Mouse (Mus musculus): ENCODE data around the gene Chrna1.

Chrna1 gene

GRCm38 (mm10) chr2:73591246-73591645 is 11.1 kb upstream of the Chrna1 start:
- no peak for DNase-seq (ENCODE audit: low spot score in 2 of 2)

- no peak for DNase-seq (ENCODE audit: low spot score in 2 of 2)
These were observed 10.0 kb upstream of the Chrna1 start for GRCm38 (mm10) chr2:73590106-73590505.

GRCm38 (mm10) chr2:73588951-73589350 is 8.8 kb upstream of the Chrna1 start:
- DNase-seq (ENCODE audit: low spot score in 2 of 2): no peak

GRCm38 (mm10) chr2:73587109-73587506 is 7.0 kb upstream of the Chrna1 start:
- DNase-seq (ENCODE audit: low spot score in 2 of 2): no peak

GRCm38 (mm10) chr2:73586392-73587108 is 6.4 kb upstream of the Chrna1 start:
- DNase-seq (ENCODE audit: low spot score in 2 of 2): no peak

- DNase-seq (ENCODE audit: low spot score in 2 of 2): no peak
These were observed 5.3 kb upstream of the Chrna1 start for GRCm38 (mm10) chr2:73585347-73585831.

- peak; percentile 62 to 78 for DNase-seq (ENCODE audit: low spot score in 2 of 2)
These were observed 4.7 kb upstream of the Chrna1 start for GRCm38 (mm10) chr2:73584645-73585346.

- no peak for DNase-seq (ENCODE audit: low spot score in 2 of 2)
These were observed 582 bp upstream of the Chrna1 start for GRCm38 (mm10) chr2:73580720-73581119.

- DNase-seq (ENCODE audit: low spot score in 2 of 2): no peak
These were observed 970 bp downstream of the Chrna1 start for GRCm38 (mm10) chr2:73579168-73579567.

GRCm38 (mm10) chr2:73574418-73574817 is 5.7 kb downstream of the Chrna1 start:
- no peak for DNase-seq (ENCODE audit: low spot score in 2 of 2)

- DNase-seq (ENCODE audit: low spot score in 2 of 2): no peak
These were observed 6.6 kb downstream of the Chrna1 start for GRCm38 (mm10) chr2:73573556-73573955.

GRCm38 (mm10) chr2:73572539-73573372 is 7.4 kb downstream of the Chrna1 start:
- DNase-seq (ENCODE audit: low spot score in 2 of 2): peak; percentile 76 to 86

- DNase-seq (ENCODE audit: low spot score in 2 of 2): no peak
These were observed 8.2 kb downstream of the Chrna1 start for GRCm38 (mm10) chr2:73571901-73572300.

GRCm38 (mm10) chr2:73571304-73571703 is 8.8 kb downstream of the Chrna1 start:
- no peak for DNase-seq (ENCODE audit: low spot score in 2 of 2)

GRCm38 (mm10) chr2:73566989-73567605 is 13.0 kb downstream of the Chrna1 start:
- peak in 1 of 2 experiments; percentile 60 for DNase-seq (ENCODE audit: low spot score in 2 of 2)

- DNase-seq (ENCODE audit: low spot score in 2 of 2): no peak
These were observed 14.0 kb downstream of the Chrna1 start for GRCm38 (mm10) chr2:73566162-73566561.

- no peak for DNase-seq (ENCODE audit: low spot score in 2 of 2)
These were observed 16.4 kb downstream of the Chrna1 start for GRCm38 (mm10) chr2:73563690-73564089.

GRCm38 (mm10) chr2:73562656-73563055 is 17.5 kb downstream of the Chrna1 start:
- no peak for DNase-seq (ENCODE audit: low spot score in 2 of 2)

GRCm38 (mm10) chr2:73561665-73562063 is 18.5 kb downstream of the Chrna1 start:
- DNase-seq (ENCODE audit: low spot score in 2 of 2): peak in 1 of 2 experiments; percentile 45

- DNase-seq (ENCODE audit: low spot score in 2 of 2): no peak
These were observed 19.1 kb downstream of the Chrna1 start for GRCm38 (mm10) chr2:73560899-73561664.

- DNase-seq (ENCODE audit: low spot score in 2 of 2): no peak
These were observed 19.7 kb downstream of the Chrna1 start for GRCm38 (mm10) chr2:73560445-73560844.

Data from cerebellum, postnatal 4 days (tissue).